Mouse (Mus musculus): Measurements from ENCODE around the gene Krtap24-1. TPM values are rescaled to one million over a fixed set of nuclear protein-coding genes. Genes with fewer than 3 reads are reported as not detected.

The Krtap24-1 gene
- polyA plus RNA-seq, 1 experiment from 2014 or later: not detected

Other genes with a start within 250 kb of the Krtap24-1 start
- gene Cldn17, start 105.3 kb downstream of the Krtap24-1 start, polyA plus RNA-seq (2015; fragmentation: Nextera tagmentation; extraction: Ambion mirVana): not detected in 2 replicates
- 72.7 and 77.0 TPM in 2 replicates for gene Cldn8, start 49.1 kb downstream of the Krtap24-1 start, polyA plus RNA-seq (2015; fragmentation: Nextera tagmentation; extraction: Ambion mirVana)
- not detected in 2 replicates for gene 2310079G19Rik, start 15.4 kb upstream of the Krtap24-1 start, polyA plus RNA-seq (2015; fragmentation: Nextera tagmentation; extraction: Ambion mirVana)
- not detected in 2 replicates for gene Krtap26-1, start 35.5 kb upstream of the Krtap24-1 start, polyA plus RNA-seq (2015; fragmentation: Nextera tagmentation; extraction: Ambion mirVana)
- not detected in 2 replicates for gene Krtap27-1, start 59.4 kb upstream of the Krtap24-1 start, polyA plus RNA-seq (2015; fragmentation: Nextera tagmentation; extraction: Ambion mirVana)
- not detected in 2 replicates for gene 2310061N02Rik, start 95.7 kb upstream of the Krtap24-1 start, polyA plus RNA-seq (2015; fragmentation: Nextera tagmentation; extraction: Ambion mirVana)
- not detected in 2 replicates for gene Krtap13-1, start 116.6 kb upstream of the Krtap24-1 start, polyA plus RNA-seq (2015; fragmentation: Nextera tagmentation; extraction: Ambion mirVana)
- gene Krtap13, start 139.4 kb upstream of the Krtap24-1 start, polyA plus RNA-seq (2015; fragmentation: Nextera tagmentation; extraction: Ambion mirVana): not detected in 2 replicates
- not detected in 2 replicates for gene 2310034C09Rik, start 146.6 kb upstream of the Krtap24-1 start, polyA plus RNA-seq (2015; fragmentation: Nextera tagmentation; extraction: Ambion mirVana)
- gene 2310057N15Rik, start 161.9 kb upstream of the Krtap24-1 start, polyA plus RNA-seq (2015; fragmentation: Nextera tagmentation; extraction: Ambion mirVana): not detected in 2 replicates
- gene Gm5965, start 165.6 kb upstream of the Krtap24-1 start, polyA plus RNA-seq (2015; fragmentation: Nextera tagmentation; extraction: Ambion mirVana): not detected in 2 replicates
- gene Gm20741, start 199.9 kb upstream of the Krtap24-1 start, polyA plus RNA-seq (2015; fragmentation: Nextera tagmentation; extraction: Ambion mirVana): not detected in 2 replicates
- gene Krtap15, start 207.9 kb upstream of the Krtap24-1 start, polyA plus RNA-seq (2015; fragmentation: Nextera tagmentation; extraction: Ambion mirVana): not detected in 2 replicates
- not detected in 2 replicates for gene Krtap14, start 213.9 kb upstream of the Krtap24-1 start, polyA plus RNA-seq (2015; fragmentation: Nextera tagmentation; extraction: Ambion mirVana)